Mouse (Mus musculus): ENCODE measurements around the gene Gm38655. TPM values are rescaled to one million over a fixed set of nuclear protein-coding genes. Genes with fewer than 3 reads are reported as not detected.

Gm38655 gene
- polyA plus RNA-seq, 1 experiment = 0.46 TPM

DNA sequence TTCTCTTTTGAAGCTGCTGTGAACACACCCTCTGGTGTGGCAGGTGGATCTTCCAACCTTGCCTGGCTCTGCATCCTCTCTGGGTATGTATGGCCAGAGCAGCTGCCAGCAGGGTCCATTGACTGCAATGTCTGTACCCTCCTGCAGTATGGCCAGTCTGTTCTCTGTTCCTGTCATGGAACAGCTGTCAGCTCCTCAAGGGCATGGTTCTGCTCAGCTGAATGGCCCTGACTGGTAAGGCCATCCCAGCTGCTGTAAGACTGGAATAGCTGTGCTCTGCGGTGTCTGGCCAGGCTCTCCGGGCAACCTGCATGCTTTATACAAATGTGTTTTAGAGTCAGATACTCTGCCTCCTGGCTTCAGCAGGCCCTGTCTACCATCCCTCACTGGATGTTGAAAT, 5.6 kb downstream of the Gm38655 start:
- TF ChIP-seq POLR2A (IDR thresholded peaks at IDR 0.05; ENCODE audit: low read depth, low read length) (no peak), CTCF (IDR thresholded peaks at IDR 0.05; ENCODE audit: extremely low read depth, insufficient read length, insufficient replicate concordance, low read depth, low read length) (no peak)
- H3K27me3 ChIP-seq (ENCODE audit: control insufficient read depth, insufficient read depth, low read length) = no peaks in the 10 kb centered on the region
- no peak overlapping the region for H3K4me3 ChIP-seq (ENCODE audit: low read depth, low read length)
- H3K27ac ChIP-seq (ENCODE audit: insufficient read depth, low read depth, low read length) = no peak overlapping the region
- WGBS = 93% methylated on average over 2 of the region's 2 CpGs
- peaks cover 5% of the 10 kb centered on the region for H3K4me1 ChIP-seq (ENCODE audit: control insufficient read depth, insufficient read depth, insufficient read length, low read length)
- no peaks in the 10 kb centered on the region for H3K36me3 ChIP-seq (ENCODE audit: control insufficient read depth, insufficient read depth, low read length)

DNA sequence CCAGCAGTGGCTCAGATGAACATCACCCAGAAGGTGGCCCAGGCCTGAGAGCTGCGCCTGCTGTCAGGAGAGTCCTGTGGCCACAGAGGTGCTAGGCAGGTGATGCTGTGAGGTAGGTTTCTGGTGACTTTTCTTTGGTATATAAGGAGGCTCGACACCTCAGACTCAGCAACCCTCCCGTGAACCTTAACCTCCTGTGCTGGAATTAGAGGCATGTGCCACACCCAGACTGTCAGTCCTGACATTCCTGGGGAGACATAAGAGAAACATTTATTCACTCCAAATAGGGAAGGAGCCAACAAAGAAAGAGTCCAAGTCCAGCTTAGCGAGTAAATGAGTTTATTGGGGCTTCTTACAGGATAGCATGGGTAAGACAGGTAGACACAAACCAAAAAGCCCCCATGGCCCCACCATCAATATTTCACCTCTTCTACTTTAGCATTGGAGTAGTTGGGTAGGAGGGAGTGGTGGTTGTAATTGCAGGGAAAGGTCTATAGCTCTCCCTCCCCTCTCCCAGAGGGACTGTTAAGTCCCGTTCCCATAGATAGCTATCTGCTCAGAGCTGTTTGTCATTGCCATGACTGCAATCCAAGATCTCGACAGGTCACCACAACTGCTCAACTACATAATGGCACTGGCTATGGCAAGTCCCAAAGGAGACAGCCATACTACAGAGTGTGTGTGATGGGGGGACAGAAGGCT, 9.2 kb downstream of the Gm38655 start:
- whole genome bisulfite sequencing = 17% methylated on average over 6 of the region's 6 CpGs

DNA sequence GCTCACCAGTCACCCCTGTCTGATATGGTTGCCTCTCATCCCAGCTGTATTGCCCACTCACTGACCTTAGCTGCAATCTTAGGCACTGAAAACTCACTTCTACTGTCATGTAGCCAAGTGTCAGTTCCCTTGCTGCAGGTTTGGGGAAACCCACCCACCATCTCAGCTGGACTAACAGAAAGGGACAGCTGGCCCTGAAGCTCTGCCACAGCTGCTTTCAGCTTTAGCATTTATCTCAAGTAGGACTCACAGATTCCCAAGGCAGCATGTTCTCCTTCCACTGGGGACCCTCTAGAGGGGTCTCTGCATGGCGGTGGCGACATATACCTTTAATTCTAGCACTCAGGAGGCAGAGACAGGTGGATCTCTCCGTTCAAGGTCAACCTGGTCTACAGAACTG, 10.5 kb downstream of the Gm38655 start:
- H3K27me3 ChIP-seq (ENCODE audit: control insufficient read depth, insufficient read depth, low read length) = no peaks in the 10 kb centered on the region
- 88% methylated on average over 3 of the region's 3 CpGs for WGBS
- peaks cover 5% of the 10 kb centered on the region for H3K4me1 ChIP-seq (ENCODE audit: control insufficient read depth, insufficient read depth, insufficient read length, low read length)
- peaks cover 5% of the 10 kb centered on the region for H3K36me3 ChIP-seq (ENCODE audit: control insufficient read depth, insufficient read depth, low read length)
- H3K4me3 ChIP-seq (ENCODE audit: low read depth, low read length) = no peak overlapping the region
- H3K27ac ChIP-seq (ENCODE audit: insufficient read depth, low read depth, low read length) = no peak overlapping the region
- TF ChIP-seq CTCF (IDR thresholded peaks at IDR 0.05; ENCODE audit: extremely low read depth, insufficient read length, insufficient replicate concordance, low read depth, low read length) = no peak
- no peak for TF ChIP-seq POLR2A (IDR thresholded peaks at IDR 0.05; ENCODE audit: low read depth, low read length)

More for the DNA sequence above, 9.2 kb downstream of the Gm38655 start:
- Histone ChIP-seq H3K27me3 (ENCODE audit: control insufficient read depth, insufficient read depth, low read length) (no peaks in the 10 kb centered on the region), H3K36me3 (ENCODE audit: control insufficient read depth, insufficient read depth, low read length) (0 out of 2 replicates have a peak, but pooled peaks cover 3% of the 10 kb centered on the region), H3K4me1 (ENCODE audit: control insufficient read depth, insufficient read depth, insufficient read length, low read length) (peaks cover 5% of the 10 kb centered on the region), H3K27ac (ENCODE audit: insufficient read depth, low read depth, low read length) (no peak overlapping the region), H3K4me3 (ENCODE audit: low read depth, low read length) (no peak overlapping the region)
- TF ChIP-seq POLR2A (IDR thresholded peaks at IDR 0.05; ENCODE audit: low read depth, low read length) (no peak), CTCF (IDR thresholded peaks at IDR 0.05; ENCODE audit: extremely low read depth, insufficient read length, insufficient replicate concordance, low read depth, low read length) (no peak)

DNA sequence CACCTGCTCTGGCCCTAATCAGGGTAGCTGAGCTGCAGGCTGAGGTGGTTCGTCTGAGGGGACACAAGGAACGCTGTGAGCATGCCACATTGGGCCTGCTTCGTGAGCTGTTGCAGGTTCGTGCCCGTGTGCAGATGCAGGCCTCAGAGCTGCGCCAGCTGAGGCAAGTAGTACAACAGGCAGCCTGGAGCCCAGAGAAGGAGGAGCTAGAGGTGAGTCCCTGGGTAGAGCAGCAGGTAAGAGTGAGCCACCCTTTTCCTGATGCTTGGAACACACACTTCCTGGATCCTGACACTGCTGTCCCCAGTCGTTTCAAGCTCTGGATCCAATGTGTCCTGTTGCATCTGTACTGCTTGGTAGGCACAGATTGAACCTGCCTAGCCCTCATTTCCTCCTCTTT, 11.9 kb downstream of the Gm38655 start:
- H3K36me3 ChIP-seq (ENCODE audit: control insufficient read depth, insufficient read depth, low read length) = peaks cover 12% of the 10 kb centered on the region
- no peaks in the 10 kb centered on the region for H3K27me3 ChIP-seq (ENCODE audit: control insufficient read depth, insufficient read depth, low read length)
- no peak overlapping the region for H3K27ac ChIP-seq (ENCODE audit: insufficient read depth, low read depth, low read length)
- WGBS = 60% methylated on average over 7 of the region's 7 CpGs
- H3K4me1 ChIP-seq (ENCODE audit: control insufficient read depth, insufficient read depth, insufficient read length, low read length) = peaks cover 5% of the 10 kb centered on the region
- H3K4me3 ChIP-seq (ENCODE audit: low read depth, low read length) = no peak overlapping the region
- no peak for TF ChIP-seq CTCF (IDR thresholded peaks at IDR 0.05; ENCODE audit: extremely low read depth, insufficient read length, insufficient replicate concordance, low read depth, low read length)
- TF ChIP-seq POLR2A (IDR thresholded peaks at IDR 0.05; ENCODE audit: low read depth, low read length) = no peak

DNA sequence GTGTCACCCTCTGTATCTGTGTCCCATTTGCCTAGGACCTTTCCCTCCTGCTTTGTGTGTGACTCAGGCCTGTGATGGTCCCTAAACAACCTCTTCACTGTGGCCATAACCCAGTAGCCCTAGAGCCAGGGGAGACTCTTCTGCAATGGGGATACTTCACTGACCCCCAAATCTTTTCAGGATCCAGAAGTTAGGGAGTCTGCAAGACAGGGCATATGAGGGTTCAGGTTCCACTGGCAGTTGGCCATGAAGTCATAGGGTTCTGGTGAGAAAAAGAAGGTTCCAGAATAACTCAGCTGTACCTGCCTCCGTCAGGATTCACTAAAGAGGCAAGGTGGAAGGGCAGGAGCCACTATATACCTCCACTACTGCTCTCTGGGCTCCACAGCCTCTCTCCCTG, 13.1 kb downstream of the Gm38655 start, which contains the start of gene Ccdc154:
Gene Ccdc154, plus strand, starts transcription at position 301 of the 400 bp plus-strand sequence.
- TF ChIP-seq CTCF (IDR thresholded peaks at IDR 0.05; ENCODE audit: extremely low read depth, insufficient read length, insufficient replicate concordance, low read depth, low read length) = no peak
- no peak for TF ChIP-seq POLR2A (IDR thresholded peaks at IDR 0.05; ENCODE audit: low read depth, low read length)
- Histone ChIP-seq H3K27ac (ENCODE audit: insufficient read depth, low read depth, low read length) (no peak within 1 kb of the TSS), H3K36me3 (ENCODE audit: control insufficient read depth, insufficient read depth, low read length) (peaks cover 20% of the 10 kb centered on the region), H3K4me3 (ENCODE audit: low read depth, low read length) (no peak within 1 kb of the TSS), H3K4me1 (ENCODE audit: control insufficient read depth, insufficient read depth, insufficient read length, low read length) (peaks cover 5% of the 10 kb centered on the region), H3K27me3 (ENCODE audit: control insufficient read depth, insufficient read depth, low read length) (no peaks in the 10 kb centered on the region)
- WGBS = 94% methylated on average over 1 of the region's 1 CpGs

DNA sequence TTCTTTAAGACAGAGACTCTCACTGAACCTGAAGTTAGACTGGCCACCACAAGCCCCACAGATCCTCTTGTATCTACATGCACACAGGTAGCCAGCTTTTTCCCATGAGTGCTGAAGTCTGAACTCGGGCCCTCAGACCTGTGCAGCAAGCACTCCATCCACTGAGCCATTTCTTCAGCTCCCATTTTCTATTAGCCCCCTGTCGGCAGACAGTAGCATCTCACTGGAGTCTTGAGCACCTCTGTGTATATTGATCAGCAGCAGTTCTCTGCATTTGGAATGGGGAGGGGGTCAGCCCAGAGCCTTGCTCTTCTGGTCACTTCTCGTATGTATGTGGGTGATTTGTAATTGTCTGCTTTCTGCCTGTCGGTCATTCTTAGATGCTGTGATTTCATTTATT, 35.3 kb downstream of the Gm38655 start:
- TF ChIP-seq POLR2A (IDR thresholded peaks at IDR 0.05; ENCODE audit: low read depth, low read length) = no peak
- Histone ChIP-seq H3K27me3 (ENCODE audit: control insufficient read depth, insufficient read depth, low read length) (no peaks in the 10 kb centered on the region), H3K4me1 (ENCODE audit: control insufficient read depth, insufficient read depth, insufficient read length, low read length) (no peaks in the 10 kb centered on the region), H3K36me3 (ENCODE audit: control insufficient read depth, insufficient read depth, low read length) (peaks cover 2% of the 10 kb centered on the region), H3K27ac (ENCODE audit: insufficient read depth, low read depth, low read length) (no peak overlapping the region), H3K4me3 (ENCODE audit: low read depth, low read length) (no peak overlapping the region)
- WGBS = 60% methylated on average over 4 of the region's 4 CpGs

DNA sequence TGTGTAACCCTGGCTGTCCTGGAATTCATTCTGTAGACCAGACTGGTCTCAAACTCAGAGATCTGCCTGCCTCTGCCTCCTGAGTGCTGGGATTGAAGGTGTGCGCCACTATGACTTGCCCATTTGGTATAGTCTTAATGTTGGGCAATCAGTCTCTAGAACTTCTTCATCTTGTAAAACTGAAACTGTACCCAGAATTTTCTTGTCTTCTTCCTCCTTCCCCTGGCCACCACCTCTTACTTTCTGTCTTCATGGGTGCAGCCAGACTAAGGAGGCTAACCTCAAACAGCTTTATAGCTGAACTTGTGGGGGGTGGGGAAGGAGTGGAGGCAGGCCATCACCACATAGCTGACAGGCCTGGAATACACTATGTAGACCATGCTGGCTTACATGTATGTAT, 36.5 kb downstream of the Gm38655 start:
- Histone ChIP-seq H3K4me3 (ENCODE audit: low read depth, low read length) (no peak overlapping the region), H3K4me1 (ENCODE audit: control insufficient read depth, insufficient read depth, insufficient read length, low read length) (peaks cover 4% of the 10 kb centered on the region; the same call in 1 of the 2 replicates), H3K27ac (ENCODE audit: insufficient read depth, low read depth, low read length) (no peak overlapping the region), H3K36me3 (ENCODE audit: control insufficient read depth, insufficient read depth, low read length) (peaks cover 2% of the 10 kb centered on the region; the same call in 1 of the 2 replicates), H3K27me3 (ENCODE audit: control insufficient read depth, insufficient read depth, low read length) (no peaks in the 10 kb centered on the region)
- WGBS = 100% methylated on average over 1 of the region's 1 CpGs
- TF ChIP-seq POLR2A (IDR thresholded peaks at IDR 0.05; ENCODE audit: low read depth, low read length) (no peak), CTCF (IDR thresholded peaks at IDR 0.05; ENCODE audit: extremely low read depth, insufficient read length, insufficient replicate concordance, low read depth, low read length) (no peak)
